Mouse (Mus musculus) midbrain, embryonic 15.5 days (tissue): Measurements from ENCODE around the gene Gpr18. TPM values are rescaled to one million over a fixed set of nuclear protein-coding genes. Genes with fewer than 3 reads are reported as not detected.

Experiments used
- ATAC-seq: fragments of 200-750 bp; cut with Nextera tagmentation; replicated peaks from 2 replicates; pipeline ENCODE4 v1.8.0; 2017; ENCODE audit warnings: moderate TSS enrichment
- H3K27ac ChIP-seq: fragments of 300-500 bp; sonication (generic); 2 replicates; pipeline ENCODE4 v1.5.1; 2015; ENCODE audit warnings: mild to moderate bottlenecking, inconsistent platforms
- H3K27me3 ChIP-seq: fragments of 300-500 bp; sonication (generic); replicated peaks from 2 replicates; pipeline ENCODE4 v1.6.1; 2015; ENCODE audit warnings: inconsistent platforms
- H3K36me3 ChIP-seq: fragments of 300-500 bp; sonication (generic); replicated peaks from 2 replicates; pipeline ENCODE4 v1.6.1; 2015; ENCODE audit warnings: inconsistent platforms
- H3K4me1 ChIP-seq: fragments of 300-500 bp; sonication (generic); 2 replicates; pipeline ENCODE4 v1.6.1; 2015; ENCODE audit warnings: inconsistent platforms
- H3K4me2 ChIP-seq: fragments of 300-500 bp; sonication (generic); 2 replicates; pipeline ENCODE4 v1.6.1; 2015; ENCODE audit warnings: inconsistent platforms, mild to moderate bottlenecking, moderate library complexity
- H3K4me3 ChIP-seq: fragments of 300-500 bp; sonication (generic); 2 replicates; pipeline ENCODE4 v1.5.1; 2015; ENCODE audit warnings: mild to moderate bottlenecking, inconsistent platforms
- H3K9ac ChIP-seq: fragments of 300-500 bp; sonication (generic); 2 replicates; pipeline ENCODE4 v1.6.1; 2015; ENCODE audit warnings: mild to moderate bottlenecking, inconsistent platforms
- H3K9me3 ChIP-seq: fragments of 300-500 bp; sonication (generic); 2 replicates; pipeline ENCODE4 v1.6.1; 2016; ENCODE audit warnings: inconsistent platforms
- WGBS: fragments of 180-500 bp; shearing (Covaris S2); methylation state at CpG from one replicate; pipeline ENCODE4 v1.1.7; 2015; ENCODE audit warnings: mixed read lengths; 5-methylcytosine and 5-hydroxymethylcytosine counted together
- polyA plus RNA-seq: library from polyadenylated mRNA; unstranded; fragments of >200 nt; fragmentation: Nextera tagmentation; extraction: Ambion mirVana; gene quantifications from 2 replicates; pipeline ENCODE4 v1.2.1, GENCODE M21; 2015

Gene Gpr18
- polyA plus RNA-seq, 1 experiment from 2014 or later: 0.18 TPM

- Histone ChIP-seq H3K4me3 (no peak overlapping the region), H3K4me2 (no peak overlapping the region), H3K27me3 (no peaks in the 10 kb centered on the region), H3K27ac (no peak overlapping the region), H3K9me3 (no peaks in the 10 kb centered on the region), H3K9ac (no peak overlapping the region), H3K36me3 (no peaks in the 10 kb centered on the region), H3K4me1 (no peaks in the 10 kb centered on the region)
- no peak for ATAC-seq
- WGBS: 74% methylated on average over 6 of the region's 6 CpGs
These were observed 19.2 kb downstream of the Gpr18 start for GRCm38 (mm10) chr14:121896126-121897090.

- H3K9me3 ChIP-seq: no peaks in the 10 kb centered on the region
- H3K27me3 ChIP-seq: no peaks in the 10 kb centered on the region
- WGBS: 93% methylated on average over 4 of the region's 4 CpGs
- no peak for ATAC-seq
- no peak overlapping the region for H3K27ac ChIP-seq
- H3K4me3 ChIP-seq: no peak overlapping the region
- H3K4me2 ChIP-seq: no peak overlapping the region
- H3K4me1 ChIP-seq: no peaks in the 10 kb centered on the region
- H3K36me3 ChIP-seq: no peaks in the 10 kb centered on the region
- H3K9ac ChIP-seq: no peak overlapping the region
These were observed 20.3 kb downstream of the Gpr18 start for GRCm38 (mm10) chr14:121895316-121895715.

- H3K4me3 ChIP-seq: no peak overlapping the region
- H3K27ac ChIP-seq: no peak overlapping the region
- H3K36me3 ChIP-seq: no peaks in the 10 kb centered on the region
- H3K4me1 ChIP-seq: no peaks in the 10 kb centered on the region
- 77% methylated on average over 5 of the region's 5 CpGs for WGBS
- ATAC-seq: no peak
- H3K4me2 ChIP-seq: no peak overlapping the region
- H3K27me3 ChIP-seq: no peaks in the 10 kb centered on the region
- no peaks in the 10 kb centered on the region for H3K9me3 ChIP-seq
- H3K9ac ChIP-seq: no peak overlapping the region
These were observed 21.0 kb downstream of the Gpr18 start for GRCm38 (mm10) chr14:121894511-121895135.

- no peaks in the 10 kb centered on the region for H3K36me3 ChIP-seq
- H3K27me3 ChIP-seq: no peaks in the 10 kb centered on the region
- H3K4me2 ChIP-seq: no peak overlapping the region
- WGBS: 94% methylated on average over 6 of the region's 6 CpGs
- ATAC-seq: no peak
- no peaks in the 10 kb centered on the region for H3K9me3 ChIP-seq
- H3K4me3 ChIP-seq: no peak overlapping the region
- no peak overlapping the region for H3K27ac ChIP-seq
- no peak overlapping the region for H3K9ac ChIP-seq
- no peaks in the 10 kb centered on the region for H3K4me1 ChIP-seq
These were observed 21.8 kb downstream of the Gpr18 start for GRCm38 (mm10) chr14:121893747-121894146.

GRCm38 (mm10) chr14:121884150-121884797 is 31.3 kb downstream of the Gpr18 start:
- Histone ChIP-seq H3K27ac (no peak overlapping the region), H3K4me1 (peaks cover 15% of the 10 kb centered on the region), H3K4me2 (no peak overlapping the region), H3K9me3 (no peaks in the 10 kb centered on the region), H3K27me3 (no peaks in the 10 kb centered on the region), H3K4me3 (no peak overlapping the region), H3K9ac (no peak overlapping the region), H3K36me3 (no peaks in the 10 kb centered on the region)
- no peak for ATAC-seq
- 76% methylated on average over 6 of the region's 6 CpGs for WGBS

- H3K36me3 ChIP-seq: no peaks in the 10 kb centered on the region
- 90% methylated on average over 7 of the region's 7 CpGs for WGBS
These were observed 34.4 kb downstream of the Gpr18 start for GRCm38 (mm10) chr14:121881211-121881610.

GRCm38 (mm10) chr14:121879266-121879840 is 36.2 kb downstream of the Gpr18 start:
- ATAC-seq: 0 out of 2 replicates have a peak, but pooled peaks have one; percentile 0
- Histone ChIP-seq H3K36me3 (no peaks in the 10 kb centered on the region), H3K4me2 (peak overlapping the region; percentile 92), H3K9me3 (no peaks in the 10 kb centered on the region), H3K27me3 (no peaks in the 10 kb centered on the region), H3K4me3 (peak overlapping the region; percentile 95), H3K9ac (peak overlapping the region; percentile 93), H3K27ac (peak overlapping the region; percentile 93; the same call in 1 of the 2 replicates), H3K4me1 (peaks cover 17% of the 10 kb centered on the region)
- 23% methylated on average over 16 of the region's 16 CpGs for WGBS

More at GRCm38 (mm10) chr14:121881211-121881610, 34.4 kb downstream of the Gpr18 start:
- no peak overlapping the region for H3K4me2 ChIP-seq
- no peak overlapping the region for H3K9ac ChIP-seq
- H3K27ac ChIP-seq: no peak overlapping the region
- H3K4me3 ChIP-seq: no peak overlapping the region
- peaks cover 17% of the 10 kb centered on the region for H3K4me1 ChIP-seq
- no peak for ATAC-seq
- no peaks in the 10 kb centered on the region for H3K27me3 ChIP-seq
- no peaks in the 10 kb centered on the region for H3K9me3 ChIP-seq

GRCm38 (mm10) chr14:121878859-121879206 is 36.7 kb downstream of the Gpr18 start:
- H3K9ac ChIP-seq: peak overlapping the region; percentile 93
- H3K4me1 ChIP-seq: peaks cover 17% of the 10 kb centered on the region
- peak overlapping the region; percentile 92 for H3K4me2 ChIP-seq
- no peaks in the 10 kb centered on the region for H3K36me3 ChIP-seq
- H3K27ac ChIP-seq: peak overlapping the region; percentile 93
- under 1% methylated on average over 27 of the region's 27 CpGs for WGBS
- no peak for ATAC-seq
- no peaks in the 10 kb centered on the region for H3K9me3 ChIP-seq
- H3K27me3 ChIP-seq: no peaks in the 10 kb centered on the region
- peak overlapping the region; percentile 95 for H3K4me3 ChIP-seq

- WGBS: under 1% methylated on average over 61 of the region's 61 CpGs
- peak within 1 kb of the TSS; percentile 92 for H3K4me2 ChIP-seq
- H3K9ac ChIP-seq: peak within 1 kb of the TSS; percentile 93
- H3K4me3 ChIP-seq: peak within 1 kb of the TSS; percentile 95
- peaks cover 17% of the 10 kb centered on the region for H3K4me1 ChIP-seq
- no peaks in the 10 kb centered on the region for H3K9me3 ChIP-seq
- peak within 1 kb of the TSS; percentile 93 for H3K27ac ChIP-seq
- no peaks in the 10 kb centered on the region for H3K27me3 ChIP-seq
- no peaks in the 10 kb centered on the region for H3K36me3 ChIP-seq
- ATAC-seq: peak; percentile 99
These were observed 37.3 kb downstream of the Gpr18 start, which contains the start of gene Ubac2 for GRCm38 (mm10) chr14:121878176-121878858. TSS of gene Ubac2 (plus strand) at chr14:121878620.

GRCm38 (mm10) chr14:121877640-121878039 is 37.9 kb downstream of the Gpr18 start:
- ATAC-seq: no peak

GRCm38 (mm10) chr14:121876860-121877259 is 38.7 kb downstream of the Gpr18 start:
- Histone ChIP-seq H3K9ac (no peak overlapping the region), H3K9me3 (no peaks in the 10 kb centered on the region), H3K4me2 (no peak overlapping the region), H3K27ac (no peak overlapping the region), H3K36me3 (no peaks in the 10 kb centered on the region), H3K27me3 (no peaks in the 10 kb centered on the region), H3K4me1 (peaks cover 17% of the 10 kb centered on the region), H3K4me3 (no peak overlapping the region)
- no peak for ATAC-seq
- WGBS: 85% methylated on average over 2 of the region's 2 CpGs

More at GRCm38 (mm10) chr14:121877640-121878039, 37.9 kb downstream of the Gpr18 start:
- H3K4me1 ChIP-seq: peaks cover 17% of the 10 kb centered on the region
- H3K36me3 ChIP-seq: no peaks in the 10 kb centered on the region
- H3K27me3 ChIP-seq: no peaks in the 10 kb centered on the region
- peak overlapping the region; percentile 92 for H3K4me2 ChIP-seq
- H3K27ac ChIP-seq: peak overlapping the region; percentile 93; the same call in 1 of the 2 replicates
- peak overlapping the region; percentile 64 for H3K9ac ChIP-seq
- H3K9me3 ChIP-seq: no peaks in the 10 kb centered on the region
- 30% methylated on average over 8 of the region's 8 CpGs for WGBS
- H3K4me3 ChIP-seq: peak overlapping the region; percentile 95
